Mouse (Mus musculus): ENCODE data around the gene Mapkapk3. TPM values are rescaled to one million over a fixed set of nuclear protein-coding genes. Genes with fewer than 3 reads are reported as not detected.

The Mapkapk3 gene
- polyA plus RNA-seq, 1 experiment from 2014 or later, result 3.2 TPM

GRCm38 (mm10) chr9:107297658-107298057, 8.0 kb upstream of the Mapkapk3 start:
- no peak for ATAC-seq
- H3K36me3 ChIP-seq (ENCODE audit: control insufficient read depth, insufficient read depth, low read length), result peaks cover 8% of the 10 kb centered on the region; the same call in 1 of the 2 replicates
- peak overlapping the region; percentile 85 for H3K4me2 ChIP-seq (ENCODE audit: low read length)
- 89% methylated on average over 4 of the region's 4 CpGs for WGBS
- H3K4me1 ChIP-seq (ENCODE audit: control insufficient read depth, insufficient read depth, low read depth, low read length), result peaks cover 8% of the 10 kb centered on the region
- no peak overlapping the region for H3K9ac ChIP-seq (ENCODE audit: low read depth, low read length)
- no peak overlapping the region for H3K27ac ChIP-seq (ENCODE audit: low read depth, low read length)
- no peaks in the 10 kb centered on the region for H3K27me3 ChIP-seq (replicated peaks; ENCODE audit: control insufficient read depth, insufficient read depth, low read length)
- H3K9me3 ChIP-seq (ENCODE audit: control insufficient read depth, low read length), result no peaks in the 10 kb centered on the region
- H3K4me3 ChIP-seq (ENCODE audit: low read length), result peak overlapping the region; percentile 61

GRCm38 (mm10) chr9:107297059-107297458, 7.4 kb upstream of the Mapkapk3 start:
- peak overlapping the region; percentile 85 for H3K4me2 ChIP-seq (ENCODE audit: low read length)
- no peaks in the 10 kb centered on the region for H3K9me3 ChIP-seq (ENCODE audit: control insufficient read depth, low read length)
- 11% methylated on average over 16 of the region's 16 CpGs for WGBS
- no peak for ATAC-seq
- H3K4me3 ChIP-seq (ENCODE audit: low read length), result peak overlapping the region; percentile 61
- H3K36me3 ChIP-seq (ENCODE audit: control insufficient read depth, insufficient read depth, low read length), result peaks cover 8% of the 10 kb centered on the region; the same call in 1 of the 2 replicates
- H3K27ac ChIP-seq (ENCODE audit: low read depth, low read length), result no peak overlapping the region
- peak overlapping the region; percentile 76 for H3K9ac ChIP-seq (ENCODE audit: low read depth, low read length)
- H3K27me3 ChIP-seq (replicated peaks; ENCODE audit: control insufficient read depth, insufficient read depth, low read length), result no peaks in the 10 kb centered on the region
- H3K4me1 ChIP-seq (ENCODE audit: control insufficient read depth, insufficient read depth, low read depth, low read length), result peaks cover 8% of the 10 kb centered on the region

GRCm38 (mm10) chr9:107296501-107296965, 6.9 kb upstream of the Mapkapk3 start:
- Histone ChIP-seq H3K4me1 (ENCODE audit: control insufficient read depth, insufficient read depth, low read depth, low read length) (peaks cover 8% of the 10 kb centered on the region), H3K9ac (ENCODE audit: low read depth, low read length) (peak overlapping the region; percentile 76), H3K4me2 (ENCODE audit: low read length) (peak overlapping the region; percentile 85), H3K9me3 (ENCODE audit: control insufficient read depth, low read length) (no peaks in the 10 kb centered on the region), H3K4me3 (ENCODE audit: low read length) (peak overlapping the region; percentile 61), H3K27ac (ENCODE audit: low read depth, low read length) (peak overlapping the region; percentile 18; the same call in 1 of the 2 replicates), H3K27me3 (replicated peaks; ENCODE audit: control insufficient read depth, insufficient read depth, low read length) (no peaks in the 10 kb centered on the region), H3K36me3 (ENCODE audit: control insufficient read depth, insufficient read depth, low read length) (peaks cover 8% of the 10 kb centered on the region; the same call in 1 of the 2 replicates)
- WGBS, result under 1% methylated on average over 31 of the region's 31 CpGs
- ATAC-seq, result peak; percentile 99

GRCm38 (mm10) chr9:107296041-107296440, 6.4 kb upstream of the Mapkapk3 start:
- peaks cover 8% of the 10 kb centered on the region for H3K4me1 ChIP-seq (ENCODE audit: control insufficient read depth, insufficient read depth, low read depth, low read length)
- H3K4me2 ChIP-seq (ENCODE audit: low read length), result peak overlapping the region; percentile 85
- no peak overlapping the region for H3K27ac ChIP-seq (ENCODE audit: low read depth, low read length)
- peak; percentile 44 for ATAC-seq
- no peaks in the 10 kb centered on the region for H3K9me3 ChIP-seq (ENCODE audit: control insufficient read depth, low read length)
- H3K27me3 ChIP-seq (replicated peaks; ENCODE audit: control insufficient read depth, insufficient read depth, low read length), result no peaks in the 10 kb centered on the region
- peak overlapping the region; percentile 61 for H3K4me3 ChIP-seq (ENCODE audit: low read length)
- peaks cover 7% of the 10 kb centered on the region; the same call in 1 of the 2 replicates for H3K36me3 ChIP-seq (ENCODE audit: control insufficient read depth, insufficient read depth, low read length)
- 8% methylated on average over 14 of the region's 14 CpGs for WGBS
- H3K9ac ChIP-seq (ENCODE audit: low read depth, low read length), result no peak overlapping the region

GRCm38 (mm10) chr9:107296016-107296040, 6.2 kb upstream of the Mapkapk3 start, which contains the start of gene Cish:
Cish (plus strand) TSS chr9:107296026.
- peak within 1 kb of the TSS; percentile 85 for H3K4me2 ChIP-seq (ENCODE audit: low read length)
- no peaks in the 10 kb centered on the region for H3K27me3 ChIP-seq (replicated peaks; ENCODE audit: control insufficient read depth, insufficient read depth, low read length)
- H3K36me3 ChIP-seq (ENCODE audit: control insufficient read depth, insufficient read depth, low read length), result peaks cover 5% of the 10 kb centered on the region; the same call in 1 of the 2 replicates
- no peak for ATAC-seq
- no peaks in the 10 kb centered on the region for H3K9me3 ChIP-seq (ENCODE audit: control insufficient read depth, low read length)
- peaks cover 8% of the 10 kb centered on the region for H3K4me1 ChIP-seq (ENCODE audit: control insufficient read depth, insufficient read depth, low read depth, low read length)
- H3K4me3 ChIP-seq (ENCODE audit: low read length), result peak within 1 kb of the TSS; percentile 61
- H3K9ac ChIP-seq (ENCODE audit: low read depth, low read length), result peak within 1 kb of the TSS; percentile 76
- H3K27ac ChIP-seq (ENCODE audit: low read depth, low read length), result peak within 1 kb of the TSS; percentile 18; the same call in 1 of the 2 replicates

GRCm38 (mm10) chr9:107295616-107296015, 5.9 kb upstream of the Mapkapk3 start:
- Histone ChIP-seq H3K4me3 (ENCODE audit: low read length) (no peak overlapping the region), H3K4me2 (ENCODE audit: low read length) (no peak overlapping the region), H3K27ac (ENCODE audit: low read depth, low read length) (no peak overlapping the region), H3K4me1 (ENCODE audit: control insufficient read depth, insufficient read depth, low read depth, low read length) (peaks cover 8% of the 10 kb centered on the region), H3K9me3 (ENCODE audit: control insufficient read depth, low read length) (no peaks in the 10 kb centered on the region), H3K36me3 (ENCODE audit: control insufficient read depth, insufficient read depth, low read length) (peaks cover 3% of the 10 kb centered on the region; the same call in 1 of the 2 replicates), H3K27me3 (replicated peaks; ENCODE audit: control insufficient read depth, insufficient read depth, low read length) (no peaks in the 10 kb centered on the region), H3K9ac (ENCODE audit: low read depth, low read length) (no peak overlapping the region)
- 84% methylated on average over 4 of the region's 4 CpGs for WGBS
- no peak for ATAC-seq

- WGBS, result 6% methylated on average over 6 of the region's 6 CpGs
- no peak for ATAC-seq
- H3K4me2 ChIP-seq (ENCODE audit: low read length), result no peak overlapping the region
Observed at GRCm38 (mm10) chr9:107294249-107294648, 4.6 kb upstream of the Mapkapk3 start.

GRCm38 (mm10) chr9:107290897-107291296, 1.2 kb upstream of the Mapkapk3 start:
- Histone ChIP-seq H3K4me1 (ENCODE audit: control insufficient read depth, insufficient read depth, low read depth, low read length) (peaks cover 10% of the 10 kb centered on the region; the same call in 1 of the 2 replicates), H3K9ac (ENCODE audit: low read depth, low read length) (no peak overlapping the region), H3K4me2 (ENCODE audit: low read length) (no peak overlapping the region), H3K9me3 (ENCODE audit: control insufficient read depth, low read length) (no peaks in the 10 kb centered on the region), H3K27me3 (replicated peaks; ENCODE audit: control insufficient read depth, insufficient read depth, low read length) (0 out of 2 replicates have a peak, but pooled peaks cover 3% of the 10 kb centered on the region), H3K36me3 (ENCODE audit: control insufficient read depth, insufficient read depth, low read length) (no peaks in the 10 kb centered on the region), H3K4me3 (ENCODE audit: low read length) (no peak overlapping the region), H3K27ac (ENCODE audit: low read depth, low read length) (no peak overlapping the region)
- WGBS, result 33% methylated on average over 10 of the region's 10 CpGs
- ATAC-seq, result peak; percentile 39; the same call in 1 of the 2 replicates

More at GRCm38 (mm10) chr9:107294249-107294648, 4.6 kb upstream of the Mapkapk3 start:
- Histone ChIP-seq H3K4me1 (ENCODE audit: control insufficient read depth, insufficient read depth, low read depth, low read length) (peaks cover 16% of the 10 kb centered on the region), H3K9ac (ENCODE audit: low read depth, low read length) (no peak overlapping the region), H3K27me3 (replicated peaks; ENCODE audit: control insufficient read depth, insufficient read depth, low read length) (0 out of 2 replicates have a peak, but pooled peaks cover under 1% of the 10 kb centered on the region), H3K36me3 (ENCODE audit: control insufficient read depth, insufficient read depth, low read length) (no peaks in the 10 kb centered on the region), H3K4me3 (ENCODE audit: low read length) (no peak overlapping the region), H3K9me3 (ENCODE audit: control insufficient read depth, low read length) (no peaks in the 10 kb centered on the region), H3K27ac (ENCODE audit: low read depth, low read length) (no peak overlapping the region)

GRCm38 (mm10) chr9:107288711-107289110, 966 bp downstream of the Mapkapk3 start:
- peak overlapping the region; percentile 60 for H3K4me2 ChIP-seq (ENCODE audit: low read length)
- H3K36me3 ChIP-seq (ENCODE audit: control insufficient read depth, insufficient read depth, low read length), result no peaks in the 10 kb centered on the region
- H3K4me1 ChIP-seq (ENCODE audit: control insufficient read depth, insufficient read depth, low read depth, low read length), result peaks cover 10% of the 10 kb centered on the region; the same call in 1 of the 2 replicates
- H3K27me3 ChIP-seq (replicated peaks; ENCODE audit: control insufficient read depth, insufficient read depth, low read length), result 0 out of 2 replicates have a peak, but pooled peaks cover 3% of the 10 kb centered on the region
- H3K9ac ChIP-seq (ENCODE audit: low read depth, low read length), result no peak overlapping the region
- WGBS, result 33% methylated on average over 8 of the region's 8 CpGs
- H3K27ac ChIP-seq (ENCODE audit: low read depth, low read length), result no peak overlapping the region
- H3K9me3 ChIP-seq (ENCODE audit: control insufficient read depth, low read length), result no peaks in the 10 kb centered on the region
- H3K4me3 ChIP-seq (ENCODE audit: low read length), result no peak overlapping the region
- ATAC-seq, result no peak
